In genomic region chrX:71467491-71467890, GRCm38 (mm10) we compare ENCODE assay signal across 30 mouse cellular contexts. TPM values are rescaled to one million over a fixed set of nuclear protein-coding genes. Genes with fewer than 3 reads are reported as not detected.
DNase-seq lines count a peak whose midpoint lies in the region; ATAC-seq lines count a peak whose summit lies in the region.
"Had no signal": no experiment of that assay in that cellular context is flagged by ENCODE, and none has a peak within 500 bp of the region (broad histone marks: within the 10 kb centered on the region; RNA-seq: fewer than 3 reads in every experiment).

No protein-coding gene starts in this region.

- no peak overlapping the region for H3K27ac ChIP-seq in heart, embryonic 12.5 days (ENCODE audit: poor library complexity, severe bottlenecking)
- H3K27ac ChIP-seq: hindbrain, embryonic 12.5 days; hindbrain, postnatal 0 days; intestine, embryonic 15.5 days; midbrain, embryonic 12.5 days; neural tube, embryonic 12.5 days had no signal

- H3K27me3 ChIP-seq in heart, embryonic 12.5 days (replicated peaks): no peaks in the 10 kb centered on the region
- H3K27me3 ChIP-seq: CH12.LX; hindbrain, embryonic 12.5 days; intestine, embryonic 15.5 days; liver, embryonic 12.5 days; midbrain, embryonic 12.5 days; neural tube, embryonic 12.5 days had no signal

- no peak overlapping the region for H3K9ac ChIP-seq in heart, embryonic 12.5 days
- H3K9ac ChIP-seq: forebrain, postnatal 0 days; hindbrain, embryonic 12.5 days; intestine, embryonic 15.5 days; liver, embryonic 12.5 days; liver, postnatal 0 days; midbrain, embryonic 12.5 days; neural tube, embryonic 12.5 days had no signal

- WGBS in heart, embryonic 12.5 days: 81% methylated on average over 3 of the region's 3 CpGs

- DNase-seq in adrenal gland, postnatal 10 days: peak; percentile 22
- no peak for DNase-seq in adrenal gland, postnatal 14 days
- DNase-seq in heart, adult 9 months (ENCODE audit: low spot score in 2 of 2): peak; percentile 16 to 34
- peak; percentile 3 for DNase-seq in urinary bladder, postnatal 14 days (ENCODE audit: low spot score)
- no peak for DNase-seq in urinary bladder, postnatal 25 days (ENCODE audit: low spot score)
- DNase-seq in skeletal muscle tissue, adult 2 months (ENCODE audit: low read depth, low spot score): peak; percentile 18
- no peak for DNase-seq in layer of hippocampus, adult 8-10 months (ENCODE audit: low spot score in 2 of 2)
- DNase-seq: adrenal gland, adult 8-10 months; cerebellum, adult 11-12 months; cerebellum, adult 9-11 months; forebrain, postnatal 0 days; kidney, adult 9 months; kidney, postnatal 36 days; layer of hippocampus, postnatal 36 days; left cerebral cortex, postnatal 4 days; liver, postnatal 0 days; lung, postnatal 36 days; right cerebral cortex, adult 18-20 months; right cerebral cortex, postnatal 4 days had no signal

- no peak overlapping the region for H3K4me2 ChIP-seq in heart, embryonic 12.5 days
- H3K4me2 ChIP-seq: hindbrain, embryonic 12.5 days; intestine, embryonic 15.5 days; liver, embryonic 12.5 days; midbrain, embryonic 12.5 days; neural tube, embryonic 12.5 days had no signal

- ATAC-seq in heart, embryonic 12.5 days (ENCODE audit: insufficient number of reproducible peaks, low FRiP score): no peak
- ATAC-seq: activated CD4-positive, CD25-positive, alpha-beta regulatory T cell, adult 4 months; forebrain, postnatal 0 days; hindbrain, postnatal 0 days; intestine, embryonic 15.5 days; liver, embryonic 12.5 days; liver, postnatal 0 days had no signal

- peaks cover 15% of the 10 kb centered on the region; the same call in 1 of the 2 replicates for H3K4me1 ChIP-seq in heart, embryonic 12.5 days (replicated peaks)
- H3K4me1 ChIP-seq: hindbrain, embryonic 12.5 days; intestine, embryonic 15.5 days; midbrain, embryonic 12.5 days; neural tube, embryonic 12.5 days had no signal

- no peak overlapping the region for H3K4me3 ChIP-seq in heart, embryonic 12.5 days
- H3K4me3 ChIP-seq: erythroblast, embryonic 14.5 days; hindbrain, embryonic 12.5 days; intestine, embryonic 15.5 days; liver, embryonic 12.5 days; midbrain, embryonic 12.5 days; myocyte; neural tube, embryonic 12.5 days had no signal

- H3K9me3 ChIP-seq in heart, embryonic 12.5 days (replicated peaks): no peaks in the 10 kb centered on the region
- H3K9me3 ChIP-seq: hindbrain, embryonic 12.5 days; intestine, embryonic 15.5 days; liver, embryonic 12.5 days; midbrain, embryonic 12.5 days; neural tube, embryonic 12.5 days had no signal

- no peaks in the 10 kb centered on the region for H3K36me3 ChIP-seq in heart, embryonic 12.5 days
- H3K36me3 ChIP-seq: hindbrain, embryonic 12.5 days; intestine, embryonic 15.5 days; liver, embryonic 12.5 days; midbrain, embryonic 12.5 days; neural tube, embryonic 12.5 days had no signal

RNA-seq across cellular contexts. Expression of gene Cd99l2, which starts 25.2 kb away (rescaled TPM):
- 10 to 100 TPM; 54.1 to 55.6 TPM for total RNA-seq in adrenal gland, postnatal 10 days (2021)
- total RNA-seq in adrenal gland, postnatal 14 days (2021): 55.5 and 58.6 TPM in 2 replicates
- 34.8 and 37.1 TPM in 2 replicates for polyA plus RNA-seq in heart, embryonic 12.5 days (2016; fragmentation: Nextera tagmentation; extraction: Ambion mirVana)
- total RNA-seq in layer of hippocampus, adult 8-10 months (2022): 10 to 100 TPM; 51.3 to 57.8 (median 56.4) TPM

Comparison
In these comparisons a context has a peak if more than half of its experiments do, and no peak if none do; other contexts are left out.
1. DNase-seq: peak in adrenal gland, postnatal 10 days (single experiment), heart, adult 9 months (2 of 2), urinary bladder, postnatal 14 days (single experiment) and skeletal muscle tissue, adult 2 months (single experiment); none in adrenal gland, postnatal 14 days (single experiment), urinary bladder, postnatal 25 days (single experiment) and layer of hippocampus, adult 8-10 months (0 of 2).